Mouse (Mus musculus) kidney, embryonic 14.5 days (tissue): ENCODE data around the gene Amz2. TPM values are rescaled to one million over a fixed set of nuclear protein-coding genes. Genes with fewer than 3 reads are reported as not detected.

Source experiments
- ATAC-seq: fragments of 200-750 bp; cut with Nextera tagmentation; 2 replicates; pipeline ENCODE4 v1.8.0; 2017; ENCODE audit warnings: moderate number of reproducible peaks, mild to moderate bottlenecking, moderate TSS enrichment, moderate library complexity; ENCODE audit not compliant: low FRiP score, low TSS enrichment
- H3K27ac ChIP-seq: fragments of 300-500 bp; sonication (generic); 2 replicates; pipeline ENCODE4 v1.5.1; 2014; ENCODE audit warnings: low read depth, mild to moderate bottlenecking, low read length, moderate library complexity, mixed read lengths
- H3K27me3 ChIP-seq: fragments of 300-500 bp; sonication (generic); 2 replicates; pipeline ENCODE4 v1.6.1; 2014; ENCODE audit warnings: mild to moderate bottlenecking, low read length; ENCODE audit not compliant: control insufficient read depth, insufficient read depth
- H3K36me3 ChIP-seq: fragments of 300-500 bp; sonication (generic); 2 replicates; pipeline ENCODE4 v1.6.1; 2014; ENCODE audit warnings: low read length, mixed read lengths; ENCODE audit not compliant: control insufficient read depth, insufficient read depth
- H3K4me1 ChIP-seq: fragments of 300-500 bp; sonication (generic); 2 replicates; pipeline ENCODE4 v1.6.1; 2014; ENCODE audit warnings: low read length, mixed read lengths; ENCODE audit not compliant: control insufficient read depth, insufficient read depth
- H3K4me2 ChIP-seq: fragments of 300-500 bp; sonication (generic); replicated peaks from 2 replicates; pipeline ENCODE4 v1.6.1; 2014; ENCODE audit warnings: low read depth, mild to moderate bottlenecking, low read length
- H3K4me3 ChIP-seq: fragments of 300-500 bp; sonication (generic); 2 replicates; pipeline ENCODE4 v1.5.1; 2014; ENCODE audit warnings: mild to moderate bottlenecking, low read length
- H3K9ac ChIP-seq: fragments of 300-500 bp; sonication (generic); 2 replicates; pipeline ENCODE4 v1.6.1; 2014; ENCODE audit warnings: low read depth, mild to moderate bottlenecking, low read length, moderate library complexity
- H3K9me3 ChIP-seq: fragments of 300-500 bp; sonication (generic); 2 replicates; pipeline ENCODE4 v1.6.1; 2016; ENCODE audit warnings: low read length; ENCODE audit not compliant: control insufficient read depth
- WGBS: fragments of 180-500 bp; shearing (Covaris S2); extraction: QIAGEN DNeasy Blood & Tissue Kit; methylation state at CpG from one replicate; pipeline ENCODE4 v1.1.7; 2014; 5-methylcytosine and 5-hydroxymethylcytosine counted together
- polyA plus RNA-seq: library from polyadenylated mRNA; unstranded; fragments of >200 nt; fragmentation: Nextera tagmentation; extraction: Ambion mirVana; gene quantifications from 2 replicates; pipeline ENCODE4 v1.2.1, GENCODE M21; 2014

The Amz2 gene
- polyA plus RNA-seq, 1 experiment from 2014 or later: 49.8 TPM

GRCm38 (mm10) chr11:109392601-109393000 lies 33.1 kb upstream of the Amz2 start:
- H3K4me1 ChIP-seq: peaks cover 4% of the 10 kb centered on the region; the same call in 1 of the 2 replicates
- no peak overlapping the region for H3K4me3 ChIP-seq
- H3K36me3 ChIP-seq: peaks cover 21% of the 10 kb centered on the region
- no peak for ATAC-seq
- WGBS: 85% methylated on average over 9 of the region's 9 CpGs
- no peak overlapping the region for H3K9ac ChIP-seq
- no peak overlapping the region for H3K27ac ChIP-seq
- H3K4me2 ChIP-seq: no peak overlapping the region
- no peaks in the 10 kb centered on the region for H3K27me3 ChIP-seq
- no peaks in the 10 kb centered on the region for H3K9me3 ChIP-seq

- H3K4me2 ChIP-seq: no peak overlapping the region
- WGBS: 41% methylated on average over 9 of the region's 9 CpGs
- no peak for ATAC-seq
- no peaks in the 10 kb centered on the region for H3K27me3 ChIP-seq
- H3K4me3 ChIP-seq: no peak overlapping the region
- no peak overlapping the region for H3K9ac ChIP-seq
- no peak overlapping the region for H3K27ac ChIP-seq
- H3K36me3 ChIP-seq: peaks cover 30% of the 10 kb centered on the region
- peaks cover 4% of the 10 kb centered on the region; the same call in 1 of the 2 replicates for H3K4me1 ChIP-seq
- H3K9me3 ChIP-seq: no peaks in the 10 kb centered on the region
Observed at GRCm38 (mm10) chr11:109394758-109395157, 31.0 kb upstream of the Amz2 start.

- no peak for ATAC-seq
- H3K9me3 ChIP-seq: no peaks in the 10 kb centered on the region
- no peak overlapping the region for H3K9ac ChIP-seq
- H3K27me3 ChIP-seq: no peaks in the 10 kb centered on the region
- H3K4me2 ChIP-seq: no peak overlapping the region
- H3K36me3 ChIP-seq: peaks cover 33% of the 10 kb centered on the region
- no peak overlapping the region for H3K27ac ChIP-seq
- no peak overlapping the region for H3K4me3 ChIP-seq
- H3K4me1 ChIP-seq: peaks cover 4% of the 10 kb centered on the region; the same call in 1 of the 2 replicates
- 78% methylated on average over 9 of the region's 9 CpGs for WGBS
Observed at GRCm38 (mm10) chr11:109395291-109395690, 30.5 kb upstream of the Amz2 start.

- H3K27me3 ChIP-seq: no peaks in the 10 kb centered on the region
- H3K4me1 ChIP-seq: no peaks in the 10 kb centered on the region
- no peaks in the 10 kb centered on the region; the same call in 1 of the 2 replicates for H3K36me3 ChIP-seq
- no peak overlapping the region for H3K4me3 ChIP-seq
- H3K9me3 ChIP-seq: no peaks in the 10 kb centered on the region
- WGBS: 87% methylated on average over 5 of the region's 5 CpGs
- H3K27ac ChIP-seq: no peak overlapping the region
- ATAC-seq: no peak
- no peak overlapping the region for H3K9ac ChIP-seq
- no peak overlapping the region for H3K4me2 ChIP-seq
Observed at GRCm38 (mm10) chr11:109406431-109406830, 19.3 kb upstream of the Amz2 start.

GRCm38 (mm10) chr11:109410197-109410980 lies 15.4 kb upstream of the Amz2 start:
- ATAC-seq: no peak
- no peak overlapping the region for H3K27ac ChIP-seq
- H3K9me3 ChIP-seq: no peaks in the 10 kb centered on the region
- H3K4me1 ChIP-seq: no peaks in the 10 kb centered on the region
- no peaks in the 10 kb centered on the region for H3K36me3 ChIP-seq
- H3K27me3 ChIP-seq: no peaks in the 10 kb centered on the region
- no peak overlapping the region for H3K9ac ChIP-seq
- WGBS: 80% methylated on average over 15 of the region's 15 CpGs
- H3K4me3 ChIP-seq: no peak overlapping the region
- H3K4me2 ChIP-seq: no peak overlapping the region

- no peaks in the 10 kb centered on the region for H3K9me3 ChIP-seq
- no peak for ATAC-seq
- H3K36me3 ChIP-seq: no peaks in the 10 kb centered on the region
- H3K27ac ChIP-seq: no peak within 1 kb of the TSS
- H3K4me1 ChIP-seq: no peaks in the 10 kb centered on the region
- H3K9ac ChIP-seq: no peak within 1 kb of the TSS
- H3K27me3 ChIP-seq: no peaks in the 10 kb centered on the region
- WGBS: 85% methylated on average over 6 of the region's 6 CpGs
- H3K4me3 ChIP-seq: no peak within 1 kb of the TSS
- H3K4me2 ChIP-seq: no peak within 1 kb of the TSS
Observed at GRCm38 (mm10) chr11:109413617-109414016, 12.1 kb upstream of the Amz2 start, which contains the start of gene 9930022D16Rik. Gene 9930022D16Rik, plus strand, starts transcription at chr11:109413917.

GRCm38 (mm10) chr11:109414802-109415201 lies 10.9 kb upstream of the Amz2 start:
- H3K27me3 ChIP-seq: no peaks in the 10 kb centered on the region
- no peaks in the 10 kb centered on the region for H3K36me3 ChIP-seq
- H3K4me1 ChIP-seq: no peaks in the 10 kb centered on the region
- no peaks in the 10 kb centered on the region for H3K9me3 ChIP-seq
- 85% methylated on average over 5 of the region's 5 CpGs for WGBS
- ATAC-seq: no peak
- no peak overlapping the region for H3K27ac ChIP-seq
- no peak overlapping the region for H3K9ac ChIP-seq
- H3K4me3 ChIP-seq: no peak overlapping the region
- no peak overlapping the region for H3K4me2 ChIP-seq

GRCm38 (mm10) chr11:109416709-109417420 lies 8.9 kb upstream of the Amz2 start:
- no peaks in the 10 kb centered on the region for H3K27me3 ChIP-seq
- H3K27ac ChIP-seq: no peak overlapping the region
- ATAC-seq: no peak
- H3K36me3 ChIP-seq: no peaks in the 10 kb centered on the region
- H3K4me2 ChIP-seq: no peak overlapping the region
- 60% methylated on average over 8 of the region's 8 CpGs for WGBS
- H3K4me3 ChIP-seq: no peak overlapping the region
- H3K9ac ChIP-seq: no peak overlapping the region
- H3K9me3 ChIP-seq: no peaks in the 10 kb centered on the region
- no peaks in the 10 kb centered on the region for H3K4me1 ChIP-seq

- WGBS: 86% methylated on average over 9 of the region's 9 CpGs
- H3K4me3 ChIP-seq: no peak overlapping the region
- no peak overlapping the region for H3K27ac ChIP-seq
- H3K36me3 ChIP-seq: no peaks in the 10 kb centered on the region
- no peaks in the 10 kb centered on the region for H3K9me3 ChIP-seq
- H3K27me3 ChIP-seq: no peaks in the 10 kb centered on the region
- no peaks in the 10 kb centered on the region for H3K4me1 ChIP-seq
- no peak overlapping the region for H3K4me2 ChIP-seq
- no peak overlapping the region for H3K9ac ChIP-seq
- ATAC-seq: no peak
Observed at GRCm38 (mm10) chr11:109417472-109418040, 8.2 kb upstream of the Amz2 start.
